Mouse (Mus musculus) G1E (cell line): Measurements from ENCODE around the gene Ing5. TPM values are rescaled to one million over a fixed set of nuclear protein-coding genes. Genes with fewer than 3 reads are reported as not detected.
A peak's percentile ranks its signal among the peaks of the same experiment; 100 is the strongest.

Experiments used
- ATAC-seq: 2 replicates; pipeline ENCODE4 v1.8.0; 2016; ENCODE audit warnings: mild to moderate bottlenecking; ENCODE audit not compliant: insufficient number of reproducible peaks, poor library complexity, low FRiP score, severe bottlenecking; ENCODE audit errors: extremely low read depth
- DNase-seq: peaks from one replicate; pipeline ENCODE4 v3.0.0; 2012; ENCODE audit warnings: low spot score
- H3K27me3 ChIP-seq: 2 replicates; pipeline ENCODE4 v1.6.1; 2012; ENCODE audit warnings: mild to moderate bottlenecking, low read length, inconsistent platforms; ENCODE audit not compliant: insufficient read depth
- H3K36me3 ChIP-seq: replicated peaks from 2 replicates; pipeline ENCODE3; 2012; ENCODE audit warnings: mild to moderate bottlenecking, inconsistent platforms
- H3K4me1 ChIP-seq: 2 replicates; pipeline ENCODE4 v1.6.1; 2012; ENCODE audit warnings: low read depth, low read length, inconsistent platforms, mixed read lengths; ENCODE audit not compliant: insufficient read depth
- H3K4me3 ChIP-seq: 2 replicates; pipeline ENCODE4 v1.5.1; 2012; ENCODE audit warnings: low read depth, mild to moderate bottlenecking, inconsistent platforms, low read length, moderate library complexity, mixed read lengths
- H3K9me3 ChIP-seq: replicated peaks from 2 replicates; pipeline ENCODE4 v1.6.1; 2012; ENCODE audit warnings: inconsistent platforms
- CTCF ChIP-seq: IDR thresholded peaks from 2 replicates; pipeline ENCODE4 v1.5.1; 2012; ENCODE audit warnings: low read depth, low read length, inconsistent platforms, mixed read lengths
- GATA1 ChIP-seq: IDR thresholded peaks from 2 replicates; pipeline ENCODE4 v1.6.1; 2012; ENCODE audit warnings: borderline replicate concordance, low read length, inconsistent platforms, mixed read lengths
- GATA2 ChIP-seq: IDR thresholded peaks from 2 replicates; pipeline ENCODE4 v1.6.1; 2012; ENCODE audit warnings: low read depth, low read length, inconsistent platforms, borderline replicate concordance
- POLR2AphosphoS5 ChIP-seq: IDR thresholded peaks from 2 replicates; pipeline ENCODE4 v1.6.1; 2012; ENCODE audit warnings: low read depth, low read length, inconsistent platforms; ENCODE audit not compliant: insufficient replicate concordance
- TAL1 ChIP-seq: conservative IDR thresholded peaks from 2 replicates; pipeline ENCODE4 v1.6.1; 2012; ENCODE audit warnings: low read depth, low read length, inconsistent platforms, mixed read lengths
- polyA plus RNA-seq: library from polyadenylated mRNA; stranded (reverse); fragments of >175 nt; gene quantifications from 2 replicates; pipeline ENCODE4 v1.2.3, GENCODE M21; 2012
- total RNA-seq, 2 experiments: library from RNA; stranded (forward) in 1 of 2; stranded (reverse) in 1 of 2; fragments of 200-1000 nt in 1 of 2; fragments of >200 nt in 1 of 2; fragmentation: Nextera tagmentation in 1 of 2; gene quantifications; 2 replicates each; pipeline ENCODE4 v1.2.3; 2014 to 2017

Gene Ing5
- total and polyA plus RNA-seq, 3 experiments = 3.4 to 43.3 (median 41.4) TPM

- TF ChIP-seq POLR2AphosphoS5 = no peak
- TF ChIP-seq GATA2 = no peak
- no peak for TF ChIP-seq GATA1
- no peak for ATAC-seq
- no peaks in the 10 kb centered on the region for H3K9me3 ChIP-seq
- H3K4me3 ChIP-seq = peak overlapping the region; percentile 87
- DNase-seq = peak; percentile 33
- peaks cover 59% of the 10 kb centered on the region for H3K36me3 ChIP-seq
- peaks cover 77% of the 10 kb centered on the region for H3K4me1 ChIP-seq
- no peaks in the 10 kb centered on the region for H3K27me3 ChIP-seq
These were observed 2.9 kb upstream of the Ing5 start for GRCm38 (mm10) chr1:93800670-93801503.

- peak; percentile 72 for ATAC-seq
- peak; percentile 96 for DNase-seq
- no peaks in the 10 kb centered on the region for H3K27me3 ChIP-seq
- peaks cover 78% of the 10 kb centered on the region for H3K4me1 ChIP-seq
- no peaks in the 10 kb centered on the region for H3K9me3 ChIP-seq
- TF ChIP-seq POLR2AphosphoS5 (no peak), TAL1 (peak; percentile 34; the same call in 1 of the 2 replicates)
- H3K36me3 ChIP-seq = peaks cover 59% of the 10 kb centered on the region
- H3K4me3 ChIP-seq = peak within 1 kb of the TSS; percentile 87
These were observed 2.0 kb upstream of the Ing5 start, which contains the start of gene Dtymk for GRCm38 (mm10) chr1:93801741-93802238. Gene Dtymk (minus strand): TSS chr1:93801934.

DNA sequence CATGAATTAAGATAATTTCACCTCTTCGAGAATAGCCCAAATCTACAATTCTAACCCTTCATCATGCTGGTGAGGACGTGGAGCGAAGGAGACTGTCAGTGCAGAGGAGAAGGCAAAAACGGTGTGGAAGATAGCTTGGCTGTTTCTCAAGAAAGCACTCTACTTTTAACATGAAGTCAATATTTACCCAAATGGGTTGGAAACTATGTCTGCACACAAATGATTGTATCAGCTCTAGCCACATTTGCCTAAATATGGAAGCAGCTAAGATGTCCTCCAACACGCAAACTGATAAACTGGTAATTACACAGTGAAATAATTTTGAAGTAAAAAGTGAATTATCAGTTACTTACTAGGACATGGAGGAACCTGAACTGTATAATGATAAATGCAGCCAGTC is 994 bp upstream of the Ing5 start:
- H3K27me3 ChIP-seq = no peaks in the 10 kb centered on the region
- ATAC-seq (no peak), DNase-seq (no peak)
- no peak for TF ChIP-seq CTCF
- no peak for TF ChIP-seq GATA2
- TF ChIP-seq POLR2AphosphoS5 = no peak; the same call in 1 of the 2 replicates
- no peak; the same call in 1 of the 2 replicates for TF ChIP-seq TAL1
- H3K36me3 ChIP-seq = peaks cover 57% of the 10 kb centered on the region
- no peaks in the 10 kb centered on the region for H3K9me3 ChIP-seq
- peak overlapping the region; percentile 87; the same call in 1 of the 2 replicates for H3K4me3 ChIP-seq
- H3K4me1 ChIP-seq = peaks cover 72% of the 10 kb centered on the region

- ATAC-seq (no peak), DNase-seq (no peak)
- Histone ChIP-seq H3K9me3 (no peaks in the 10 kb centered on the region), H3K36me3 (peaks cover 57% of the 10 kb centered on the region), H3K4me1 (peaks cover 53% of the 10 kb centered on the region), H3K27me3 (no peaks in the 10 kb centered on the region), H3K4me3 (peak overlapping the region; percentile 87)
- no peak for TF ChIP-seq CTCF
- no peak for TF ChIP-seq POLR2AphosphoS5
- TF ChIP-seq GATA2 = no peak
- no peak for TF ChIP-seq TAL1
- TF ChIP-seq GATA1 = no peak
These were observed 1.1 kb downstream of the Ing5 start for GRCm38 (mm10) chr1:93804818-93805217.

GRCm38 (mm10) chr1:93805221-93805951 is 1.6 kb downstream of the Ing5 start:
- 0 out of 2 replicates have a peak, but pooled peaks have one; percentile 17 for ATAC-seq
- H3K27me3 ChIP-seq = no peaks in the 10 kb centered on the region
- DNase-seq = peak; percentile 67
- no peak for TF ChIP-seq CTCF
- no peak for TF ChIP-seq GATA2
- TF ChIP-seq POLR2AphosphoS5 = no peak
- TF ChIP-seq TAL1 = no peak
- no peak for TF ChIP-seq GATA1
- peaks cover 51% of the 10 kb centered on the region for H3K4me1 ChIP-seq
- H3K9me3 ChIP-seq = no peaks in the 10 kb centered on the region
- peak overlapping the region; percentile 63; the same call in 1 of the 2 replicates for H3K4me3 ChIP-seq
- peaks cover 58% of the 10 kb centered on the region for H3K36me3 ChIP-seq

- TF ChIP-seq POLR2AphosphoS5 (no peak), GATA1 (no peak), GATA2 (no peak), CTCF (no peak), TAL1 (no peak)
- H3K4me1 ChIP-seq = peaks cover 36% of the 10 kb centered on the region
- DNase-seq (no peak), ATAC-seq (no peak)
- no peaks in the 10 kb centered on the region for H3K9me3 ChIP-seq
- no peaks in the 10 kb centered on the region for H3K27me3 ChIP-seq
- H3K4me3 ChIP-seq = no peak overlapping the region
- H3K36me3 ChIP-seq = peaks cover 87% of the 10 kb centered on the region
These were observed 5.1 kb downstream of the Ing5 start for GRCm38 (mm10) chr1:93808871-93809270.
